Mouse (Mus musculus) myocyte (in vitro differentiated cells): ENCODE measurements around the gene Bicdl1.

Experiments used
- CEBPB ChIP-seq: IDR thresholded peaks from 2 replicates; pipeline ENCODE4 v1.6.1; 2011; ENCODE audit warnings: mild to moderate bottlenecking, moderate library complexity; ENCODE audit not compliant: poor library complexity, insufficient read depth, severe bottlenecking
- E2F4 ChIP-seq: IDR thresholded peaks from one replicate; pipeline ENCODE4 v1.6.1; 2011; ENCODE audit warnings: mild to moderate bottlenecking, control low read depth, moderate library complexity; ENCODE audit not compliant: insufficient read depth
- MAX ChIP-seq: IDR thresholded peaks from one replicate; pipeline ENCODE4 v1.6.1; 2011; ENCODE audit warnings: low read depth, mild to moderate bottlenecking, control low read depth
- MYOD1 ChIP-seq, 3 experiments: IDR thresholded peaks; one replicate each; pipeline ENCODE4 v1.6.1; 2011; ENCODE audit warnings: control low read depth in 2 of 3, low read depth in 2 of 3, mild to moderate bottlenecking in 2 of 3, moderate library complexity in 1 of 3; ENCODE audit not compliant: insufficient read length in 2 of 3, control insufficient read depth in 1 of 3
- MYOG ChIP-seq, 3 experiments: IDR thresholded peaks; one replicate each; pipeline ENCODE4 v1.6.1; 2011; ENCODE audit warnings: control low read depth in 2 of 3, low read depth in 2 of 3, mild to moderate bottlenecking in 2 of 3; ENCODE audit not compliant: insufficient read length in 2 of 3, control insufficient read depth in 1 of 3, insufficient read depth in 1 of 3
- POLR2A ChIP-seq: IDR thresholded peaks from one replicate; pipeline ENCODE4 v1.6.1; 2011; ENCODE audit warnings: low read depth, mild to moderate bottlenecking, control low read depth, moderate library complexity; ENCODE audit not compliant: insufficient read length
- POLR2AphosphoS2 ChIP-seq: IDR thresholded peaks from one replicate; pipeline ENCODE4 v1.6.1; 2011; ENCODE audit warnings: low read depth, control low read depth; ENCODE audit not compliant: insufficient read length
- REST ChIP-seq: IDR thresholded peaks from one replicate; pipeline ENCODE4 v1.6.1; 2011; ENCODE audit warnings: mild to moderate bottlenecking, control low read depth, moderate library complexity; ENCODE audit not compliant: insufficient read depth, insufficient read length
- TCF12 ChIP-seq: IDR thresholded peaks from one replicate; pipeline ENCODE4 v1.6.1; 2011; ENCODE audit warnings: mild to moderate bottlenecking, control low read depth; ENCODE audit not compliant: poor library complexity, insufficient read depth, severe bottlenecking
- TCF3 ChIP-seq: IDR thresholded peaks from one replicate; pipeline ENCODE4 v1.6.1; 2011; ENCODE audit warnings: low read depth, control low read depth; ENCODE audit not compliant: insufficient read length
- USF1 ChIP-seq: IDR thresholded peaks from one replicate; pipeline ENCODE4 v1.6.1; 2011; ENCODE audit warnings: low read depth, mild to moderate bottlenecking, control low read depth, moderate library complexity

DNA sequence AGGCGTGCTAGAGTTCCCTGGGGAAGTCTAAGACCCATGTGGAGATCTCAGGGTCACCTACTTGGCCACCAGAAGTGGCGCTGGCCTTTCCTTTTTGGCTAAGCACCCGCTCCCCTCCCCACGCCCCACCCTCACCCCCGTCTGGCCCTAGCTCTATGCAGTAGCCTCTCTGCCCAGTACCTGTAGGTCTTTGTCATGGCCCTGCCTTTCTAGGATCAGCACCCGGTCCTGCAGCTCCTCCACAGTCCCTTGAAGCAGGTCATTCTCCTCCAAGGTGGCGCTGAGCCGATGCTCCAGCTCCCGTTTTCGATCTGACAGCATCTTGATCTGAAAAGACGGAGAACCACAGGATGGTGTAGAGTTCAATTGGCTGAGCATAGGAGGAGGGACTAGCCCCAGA, 61.4 kb downstream of the Bicdl1 start:
- TF ChIP-seq POLR2A (no peak), TCF12 (no peak), USF1 (no peak), E2F4 (no peak), POLR2AphosphoS2 (no peak), MYOG (IDR thresholded peaks at IDR 0.05; ENCODE audit: control insufficient read depth in 1 of 3, insufficient read depth in 1 of 3, insufficient read length in 2 of 3, low read depth in 2 of 3) (no peak), REST (no peak), MYOD1 (IDR thresholded peaks at IDR 0.05; ENCODE audit: control insufficient read depth in 1 of 3, insufficient read length in 2 of 3, low read depth in 2 of 3) (no peak), CEBPB (no peak), MAX (no peak), TCF3 (no peak)
